In genomic region chr5:35908626-35909443, GRCm38 (mm10) we compare ENCODE assay signal across 7 mouse cellular contexts. TPM values are rescaled to one million over a fixed set of nuclear protein-coding genes. Genes with fewer than 3 reads are reported as not detected.
DNase-seq lines count a peak whose midpoint lies in the region; ATAC-seq and TF ChIP-seq lines count a peak whose summit lies in the region.

No protein-coding gene starts in this region.

- TF ChIP-seq RAD21 in CH12.LX (IDR thresholded peaks at IDR 0.05; ENCODE audit: low read depth, low read length), result no peak

- WGBS in limb, embryonic 13.5 days, result 64% methylated on average over 13 of the region's 13 CpGs
- WGBS in stomach, embryonic 15.5 days, result 45% methylated on average over 13 of the region's 13 CpGs

- no peak for TF ChIP-seq CTCF in CH12.LX (conservative IDR thresholded peaks at IDR 0.05 in 1 of 2, IDR thresholded peaks at IDR 0.05 in 1 of 2; ENCODE audit: low read depth in 2 of 2, low read length in 2 of 2)
- no peak for TF ChIP-seq CTCF in cortical plate, adult 2 months (IDR thresholded peaks at IDR 0.05; ENCODE audit: extremely low read depth, insufficient read depth, low read length)

- no peak overlapping the region for H3K4me2 ChIP-seq in CH12.LX (ENCODE audit: insufficient read depth, low read depth, poor library complexity, severe bottlenecking)
- peak overlapping the region; percentile 9; the same call in 1 of the 2 replicates for H3K4me2 ChIP-seq in limb, embryonic 13.5 days (replicated peaks)
- no peak overlapping the region for H3K4me2 ChIP-seq in stomach, embryonic 15.5 days

- no peak overlapping the region for H3K9ac ChIP-seq in CH12.LX (ENCODE audit: insufficient read depth, low read depth)
- no peak overlapping the region for H3K9ac ChIP-seq in limb, embryonic 13.5 days
- H3K9ac ChIP-seq in stomach, embryonic 15.5 days, result no peak overlapping the region

- DNase-seq in CH12.LX (ENCODE audit: extremely low read depth), result no peak
- DNase-seq in heart, postnatal 36 days, result peak; percentile 48 to 52
- DNase-seq in embryo, embryonic 10 days (ENCODE audit: low spot score), result no peak
- DNase-seq in embryo, embryonic 9.5 days (ENCODE audit: extremely low spot score), result no peak

- 0 out of 2 replicates have a peak, but pooled peaks have one; percentile 30 for ATAC-seq in limb, embryonic 13.5 days (ENCODE audit: low FRiP score, low read depth)
- ATAC-seq in stomach, embryonic 15.5 days (ENCODE audit: insufficient read depth, low FRiP score, low read depth), result no peak

- H3K36me3 ChIP-seq in CH12.LX (replicated peaks in 1 of 2; ENCODE audit: control insufficient read depth in 1 of 2, insufficient read depth in 1 of 2, low read length in 1 of 2), result no peaks in the 10 kb centered on the region
- H3K36me3 ChIP-seq in limb, embryonic 13.5 days, result peaks cover 29% of the 10 kb centered on the region
- H3K36me3 ChIP-seq in stomach, embryonic 15.5 days, result no peaks in the 10 kb centered on the region

- dilution Hi-C loops in CH12.LX (cut with MboI; ENCODE audit: extremely low pct_ligation_motif_present, extremely low pct_unique_long_range_greater_than_20kb, low sequenced_read_pairs), result no loop called here

- intact Hi-C loops in heart, postnatal 36 days (cut with DNase I), result no loop called here

- TF ChIP-seq EP300 in CH12.LX (IDR thresholded peaks at IDR 0.05; ENCODE audit: low read length), result no peak

- in situ Hi-C loops in CH12.LX (cut with MboI; ENCODE audit: low pct_ligation_motif_present, low pct_unique_long_range_greater_than_20kb, low sequenced_read_pairs), result no loop called here

- no peak overlapping the region for H3K27ac ChIP-seq in CH12.LX (ENCODE audit: insufficient read depth, low read depth)
- 0 out of 2 replicates have a peak overlapping the region, but pooled peaks have one; percentile 24 for H3K27ac ChIP-seq in cortical plate, adult 2 months (ENCODE audit: insufficient read depth, low read length)
- H3K27ac ChIP-seq in limb, embryonic 13.5 days, result peak overlapping the region; percentile 67; the same call in 1 of the 2 replicates
- peak overlapping the region; percentile 72 for H3K27ac ChIP-seq in stomach, embryonic 15.5 days

- H3K27me3 ChIP-seq in CH12.LX (replicated peaks), result no peaks in the 10 kb centered on the region
- no peaks in the 10 kb centered on the region for H3K27me3 ChIP-seq in limb, embryonic 13.5 days
- H3K27me3 ChIP-seq in stomach, embryonic 15.5 days (replicated peaks), result no peaks in the 10 kb centered on the region

- H3K79me2 ChIP-seq in CH12.LX (replicated peaks; ENCODE audit: control insufficient read depth, extremely low read depth, insufficient read depth, poor library complexity, severe bottlenecking), result no peaks in the 10 kb centered on the region

- no peak overlapping the region for H3K4me3 ChIP-seq in CH12.LX (replicated peaks in 1 of 3; ENCODE audit: low read depth in 2 of 3, low read length in 2 of 3, poor library complexity in 1 of 3)
- H3K4me3 ChIP-seq in cortical plate, adult 2 months (ENCODE audit: insufficient read depth, low read length), result no peak overlapping the region
- H3K4me3 ChIP-seq in limb, embryonic 13.5 days, result no peak overlapping the region
- no peak overlapping the region for H3K4me3 ChIP-seq in stomach, embryonic 15.5 days (replicated peaks)

- TF ChIP-seq POLR2A in CH12.LX (IDR thresholded peaks at IDR 0.05; ENCODE audit: low read depth, low read length), result no peak
- no peak for TF ChIP-seq POLR2A in cortical plate, adult 2 months (IDR thresholded peaks at IDR 0.05; ENCODE audit: extremely low read depth, insufficient read depth, low read length)

- peaks cover 41 to 64% of the 10 kb centered on the region in 2 experiments for H3K4me1 ChIP-seq in CH12.LX (ENCODE audit: control insufficient read depth in 1 of 2, insufficient read depth in 2 of 2)
- peaks cover 7% of the 10 kb centered on the region for H3K4me1 ChIP-seq in cortical plate, adult 2 months (ENCODE audit: control insufficient read depth, insufficient read depth, low read length)
- peaks cover 58% of the 10 kb centered on the region for H3K4me1 ChIP-seq in limb, embryonic 13.5 days
- H3K4me1 ChIP-seq in stomach, embryonic 15.5 days, result peaks cover 31% of the 10 kb centered on the region

- peaks cover 2% of the 10 kb centered on the region for H3K9me3 ChIP-seq in CH12.LX (replicated peaks; ENCODE audit: low read length)
- H3K9me3 ChIP-seq in limb, embryonic 13.5 days, result no peaks in the 10 kb centered on the region
- H3K9me3 ChIP-seq in stomach, embryonic 15.5 days, result no peaks in the 10 kb centered on the region

TF ChIP-seq in CH12.LX, 34 proteins besides CTCF, POLR2A, EP300 and RAD21:
- TF ChIP-seq ELF1 (IDR thresholded peaks at IDR 0.05; ENCODE audit: low read depth, low read length) (0 out of 2 replicates have a peak, but pooled peaks have one; percentile 7), ZKSCAN1 (IDR thresholded peaks at IDR 0.05; ENCODE audit: borderline replicate concordance, low read depth, low read length) (no peak)
TF ChIP-seq in CH12.LX: peak in this region for 1.

RNA-seq across cellular contexts. Expression of gene Afap1, which starts 15.7 kb away (rescaled TPM):
- total RNA-seq in CH12.LX (2012; rRNA removed), result 3.0 and 4.0 TPM in 2 replicates
- 0.32 and 0.35 TPM in 2 replicates for total RNA-seq in CH12.LX (2014; rRNA removed)
- 0.74 and 0.86 TPM in 2 replicates for polyA plus RNA-seq in CH12.LX (2012; ENCODE audit: insufficient read length, low read depth)
- polyA plus RNA-seq in cortical plate, adult 2 months (2012; rRNA removed), result 12.3 and 14.1 TPM in 2 replicates
- 10 to 100 TPM; 20.8 to 20.9 TPM for total RNA-seq in heart, postnatal 36 days (2021)
- 18.7 and 22.1 TPM in 2 replicates for polyA plus RNA-seq in limb, embryonic 13.5 days (2015; fragmentation: Nextera tagmentation; extraction: Ambion mirVana)
- polyA plus RNA-seq in stomach, embryonic 15.5 days (2015; fragmentation: Nextera tagmentation; extraction: Ambion mirVana), result 18.2 and 20.9 TPM in 2 replicates

Comparison
In these comparisons a context has a peak if more than half of its experiments do, and no peak if none do; other contexts are left out.
1. DNase-seq: peak in heart, postnatal 36 days (2 of 2); none in CH12.LX (single experiment), embryo, embryonic 10 days (single experiment) and embryo, embryonic 9.5 days (single experiment).